ENCODE assay signal across 11 mouse cellular contexts in the genomic region with DNA sequence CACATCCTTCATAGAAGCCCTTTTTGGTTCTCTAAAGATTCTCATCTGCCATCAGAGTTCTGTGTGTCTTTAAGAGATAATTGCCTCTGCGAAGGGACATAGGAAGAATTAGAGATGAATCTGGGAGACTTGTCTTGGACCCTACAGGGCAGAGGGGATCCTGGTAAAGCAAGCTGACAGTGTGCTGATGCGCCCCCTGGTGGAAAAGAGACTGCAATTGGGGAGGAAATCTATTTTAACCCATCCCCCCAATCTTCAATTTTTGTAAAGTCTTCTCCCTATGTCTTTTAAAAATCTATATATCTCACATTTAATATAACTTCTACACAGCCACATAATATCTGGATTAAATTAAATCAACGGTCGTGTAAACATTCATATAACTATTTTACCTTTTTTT. TPM values are rescaled to one million over a fixed set of nuclear protein-coding genes. Genes with fewer than 3 reads are reported as not detected.
DNase-seq lines count a peak whose midpoint lies in the region; ATAC-seq and TF ChIP-seq lines count a peak whose summit lies in the region.
"Not testable (repeated sequence)": the region's sequence is repeated elsewhere in the genome, so short reads cannot be mapped to it uniquely, and the experiment has no call there.
"Had no signal": no experiment of that assay in that cellular context is flagged by ENCODE, and none has a peak within 500 bp of the region (broad histone marks: within the 10 kb centered on the region; RNA-seq: fewer than 3 reads in every experiment).

No protein-coding gene starts in this region.

- not testable (repeated sequence) for ATAC-seq in hindbrain, postnatal 0 days; lung, postnatal 0 days

- not testable (repeated sequence) for H3K4me2 ChIP-seq in hindbrain, postnatal 0 days (ENCODE audit: low read depth, low read length); lung, postnatal 0 days (replicated peaks; ENCODE audit: low read depth, low read length)

- peak; percentile 35 for DNase-seq in A20 (ENCODE audit: low read depth, low spot score)
- peak; percentile 39 for DNase-seq in ES-CJ7 (ENCODE audit: low read depth, low spot score)
- not testable (repeated sequence) for DNase-seq in brain, embryonic 14.5 days (ENCODE audit: low read depth); hindbrain, postnatal 0 days (ENCODE audit: low spot score); lung, postnatal 0 days (ENCODE audit: low spot score)
- DNase-seq in kidney, postnatal 36 days: peak; percentile 5 to 14
- DNase-seq in retina, embryonic 14.5 days (ENCODE audit: low spot score): peak; percentile 55
- peak; percentile 37 for DNase-seq in thymus, postnatal 4 days

- H3K4me1 ChIP-seq in hindbrain, postnatal 0 days (ENCODE audit: insufficient read depth, low read length); lung, postnatal 0 days (ENCODE audit: insufficient read depth, low read depth, low read length): not testable (repeated sequence)

- TF ChIP-seq EP300 in lung, postnatal 0 days (IDR thresholded peaks at IDR 0.05): not testable (repeated sequence)

- WGBS in hindbrain, postnatal 0 days: 67% methylated on average over 4 of the region's 4 CpGs
- WGBS in lung, postnatal 0 days: 61% methylated on average over 4 of the region's 4 CpGs

- H3K36me3 ChIP-seq in hindbrain, postnatal 0 days (ENCODE audit: insufficient read depth, low read length); lung, postnatal 0 days (ENCODE audit: insufficient read depth, low read length): not testable (repeated sequence)

- peak; percentile 40; the same call in 1 of the 2 replicates for TF ChIP-seq CTCF in brain, embryonic 14.5 days (IDR thresholded peaks at IDR 0.05; ENCODE audit: borderline replicate concordance, extremely low read depth, insufficient read depth, insufficient read length)
- TF ChIP-seq CTCF in hindbrain, postnatal 0 days (IDR thresholded peaks at IDR 0.05; ENCODE audit: low read depth): peak; percentile 42
- TF ChIP-seq CTCF in lung, postnatal 0 days (IDR thresholded peaks at IDR 0.05): peak; percentile 54

- not testable (repeated sequence) for H3K27me3 ChIP-seq in hindbrain, postnatal 0 days (ENCODE audit: insufficient read depth, low read length); lung, postnatal 0 days (replicated peaks; ENCODE audit: insufficient read depth, low read length)

- not testable (repeated sequence) for H3K27ac ChIP-seq in hindbrain, postnatal 0 days; lung, postnatal 0 days (ENCODE audit: low read length)

- H3K9ac ChIP-seq in hindbrain, postnatal 0 days (replicated peaks; ENCODE audit: low read length); lung, postnatal 0 days (replicated peaks; ENCODE audit: low read depth): not testable (repeated sequence)

- not testable (repeated sequence) for TF ChIP-seq POLR2A in brain, embryonic 14.5 days (IDR thresholded peaks at IDR 0.05; ENCODE audit: borderline replicate concordance, extremely low read depth, insufficient read depth, insufficient read length, poor library complexity, severe bottlenecking)

- H3K4me3 ChIP-seq in hindbrain, postnatal 0 days (ENCODE audit: low read length); lung, postnatal 0 days (ENCODE audit: low read depth, low read length): not testable (repeated sequence)

- not testable (repeated sequence) for H3K9me3 ChIP-seq in hindbrain, postnatal 0 days (ENCODE audit: low read length); lung, postnatal 0 days (ENCODE audit: low read length)

RNA-seq across cellular contexts. Expression of gene Calcb, which starts 11.3 kb away (rescaled TPM):
- 0.33 and 0.77 TPM in 2 replicates for polyA plus RNA-seq in brain, embryonic 14.5 days (2012; rRNA removed)
- total RNA-seq in hindbrain, postnatal 0 days (2014; rRNA removed): 8.1 and 11.5 TPM in 2 replicates
- polyA plus RNA-seq in hindbrain, postnatal 0 days (2015; fragmentation: Nextera tagmentation; extraction: Ambion mirVana): 13.0 and 13.4 TPM in 2 replicates
- polyA plus RNA-seq in lung, postnatal 0 days (2015; fragmentation: Nextera tagmentation; extraction: Ambion mirVana): 2.1 and 2.2 TPM in 2 replicates
- total RNA-seq: adrenal gland, adult 2 months; gastrocnemius, postnatal 25 days had no signal
- polyA plus RNA-seq: adrenal gland, adult 2 months; heart, embryonic 10.5 days had no signal

RNA-seq across cellular contexts. Expression of gene Insc, which starts 13.8 kb away (rescaled TPM):
- 1.2 and 2.3 TPM in 2 replicates for polyA plus RNA-seq in brain, embryonic 14.5 days (2012; rRNA removed)
- total RNA-seq in hindbrain, postnatal 0 days (2014; rRNA removed): 6.1 and 9.7 TPM in 2 replicates
- 5.2 and 6.4 TPM in 2 replicates for polyA plus RNA-seq in hindbrain, postnatal 0 days (2015; fragmentation: Nextera tagmentation; extraction: Ambion mirVana)
- 0.66 and 0.77 TPM in 2 replicates for polyA plus RNA-seq in lung, postnatal 0 days (2015; fragmentation: Nextera tagmentation; extraction: Ambion mirVana)
